Mouse (Mus musculus) mouse embryonic stem cell (cell line): ENCODE measurements around the gene Sephs1.

Experiments used
- in situ Hi-C, 2 experiments: fragments of 300-500 bp; cut with MboI; formaldehyde crosslinking; loops; 1 replicate in 1 of 2; 3 replicates in 1 of 2; pipeline ENCODE4 v1.14.3; 2019 to 2020; ENCODE audit warnings: low sequenced_read_pairs in 2 of 2, low pct_unique_long_range_greater_than_20kb in 1 of 2, mixed read lengths in 1 of 2; ENCODE audit not compliant: unreplicated experiment in 1 of 2

Sephs1 gene

GRCm38 (mm10) chr2:4896970-4897369 lies 15.6 kb downstream of the Sephs1 start:
- in situ Hi-C loops, result no loop called here

- in situ Hi-C loops, result loop anchor here in 1 of 2 experiments (25.0 kb wide), 1 partner anchor 262 kb away; no protein-coding TSS in a partner anchor
Observed at GRCm38 (mm10) chr2:4900624-4901023, 19.3 kb downstream of the Sephs1 start.

- in situ Hi-C loops, result loop anchor here in 1 of 2 experiments (25.0 kb wide), 1 partner anchor 260 kb away; no protein-coding TSS in a partner anchor
Observed at GRCm38 (mm10) chr2:4902346-4902745, 21.0 kb downstream of the Sephs1 start.

- in situ Hi-C loops, result loop anchor here in 1 of 2 experiments (25.0 kb wide), 1 partner anchor 255 kb away; no protein-coding TSS in a partner anchor
Observed at GRCm38 (mm10) chr2:4907120-4907519, 25.8 kb downstream of the Sephs1 start.

GRCm38 (mm10) chr2:4907916-4908315 lies 26.6 kb downstream of the Sephs1 start:
- in situ Hi-C loops, result loop anchor here in 1 of 2 experiments (25.0 kb wide), 1 partner anchor 254 kb away; no protein-coding TSS in a partner anchor

GRCm38 (mm10) chr2:4908771-4909315 lies 27.5 kb downstream of the Sephs1 start:
- in situ Hi-C loops, result loop anchor here in 1 of 2 experiments (25.0 kb wide), 1 partner anchor 253 kb away; no protein-coding TSS in a partner anchor

GRCm38 (mm10) chr2:4909909-4910308 lies 28.5 kb downstream of the Sephs1 start:
- in situ Hi-C loops, result loop anchor here in 1 of 2 experiments (25.0 kb wide), 1 partner anchor 252 kb away; no protein-coding TSS in a partner anchor

- in situ Hi-C loops, result loop anchor here in 1 of 2 experiments (25.0 kb wide), 1 partner anchor 252 kb away; no protein-coding TSS in a partner anchor
Observed at GRCm38 (mm10) chr2:4910521-4910920, 29.2 kb downstream of the Sephs1 start.

GRCm38 (mm10) chr2:4913949-4914348 lies 32.6 kb downstream of the Sephs1 start:
- in situ Hi-C loops, result loop anchor here in 1 of 2 experiments (25.0 kb wide), 1 partner anchor 248 kb away; no protein-coding TSS in a partner anchor

- in situ Hi-C loops, result loop anchor here (5.0 to 25.0 kb wide), 2 partner anchors 71 to 246 kb away; no protein-coding TSS in a partner anchor
Observed at GRCm38 (mm10) chr2:4916037-4916436, 34.7 kb downstream of the Sephs1 start.

GRCm38 (mm10) chr2:4917326-4918021 lies 36.1 kb downstream of the Sephs1 start:
- in situ Hi-C loops, result loop anchor here (5.0 to 25.0 kb wide), 2 partner anchors 70 to 245 kb away; no protein-coding TSS in a partner anchor

- in situ Hi-C loops, result loop anchor here (5.0 to 25.0 kb wide), 2 partner anchors 68 to 243 kb away; no protein-coding TSS in a partner anchor
Observed at GRCm38 (mm10) chr2:4918860-4919739, 37.7 kb downstream of the Sephs1 start, which contains the start of gene Phyh. TSS of gene Phyh (plus strand) at chr2:4919019.

- in situ Hi-C loops, result loop anchor here in 1 of 2 experiments (25.0 kb wide), 1 partner anchor 241 kb away; no protein-coding TSS in a partner anchor
Observed at GRCm38 (mm10) chr2:4921019-4921418, 39.7 kb downstream of the Sephs1 start.

- in situ Hi-C loops, result loop anchor here in 1 of 2 experiments (25.0 kb wide), 1 partner anchor 240 kb away; no protein-coding TSS in a partner anchor
Observed at GRCm38 (mm10) chr2:4922476-4923164, 41.3 kb downstream of the Sephs1 start.

- in situ Hi-C loops, result loop anchor here in 1 of 2 experiments (5.0 kb wide), 1 partner anchor 55 kb away; no protein-coding TSS in a partner anchor
Observed at GRCm38 (mm10) chr2:4927391-4927790, 46.0 kb downstream of the Sephs1 start.

- in situ Hi-C loops, result loop anchor here in 1 of 2 experiments (5.0 kb wide), 1 partner anchor 53 kb away; no protein-coding TSS in a partner anchor
Observed at GRCm38 (mm10) chr2:4929230-4929629, 47.9 kb downstream of the Sephs1 start.

GRCm38 (mm10) chr2:4934516-4934915 lies 53.2 kb downstream of the Sephs1 start:
- in situ Hi-C loops, result no loop called here
